Mouse (Mus musculus): ENCODE results near the gene Fam53b.
A peak's percentile ranks its signal among the peaks of the same experiment; 100 is the strongest.

Gene Fam53b

DNA sequence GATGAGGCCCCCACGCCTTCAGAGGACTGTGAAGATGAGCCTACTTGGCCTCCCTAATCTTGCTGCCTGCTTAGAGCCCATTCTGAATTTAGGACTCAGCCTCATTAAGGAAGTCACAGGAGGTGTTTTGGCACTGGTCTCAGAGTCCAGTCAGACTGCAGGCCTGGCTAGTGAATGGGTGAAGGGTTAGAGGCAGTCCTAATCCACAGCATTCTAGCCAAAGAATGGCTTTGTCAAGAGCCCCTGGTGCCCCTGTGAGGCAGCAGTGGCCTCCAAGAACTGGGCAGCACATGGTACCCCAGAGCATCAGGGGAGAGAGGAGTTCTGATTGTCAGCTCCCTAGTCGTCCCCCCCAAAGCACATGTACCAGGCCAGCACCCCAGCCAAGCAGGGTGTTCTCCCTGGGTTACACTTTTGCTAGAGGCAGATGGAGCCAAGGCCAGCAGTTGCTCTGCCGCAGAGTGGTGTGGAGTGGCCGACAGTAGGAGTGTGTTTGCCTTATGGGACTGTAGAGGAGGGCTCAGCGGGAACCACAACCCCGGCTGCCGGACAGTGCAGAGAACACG, 109.3 kb downstream of the Fam53b start:
- DNase-seq (ENCODE audit: low read depth), result no peak

DNA sequence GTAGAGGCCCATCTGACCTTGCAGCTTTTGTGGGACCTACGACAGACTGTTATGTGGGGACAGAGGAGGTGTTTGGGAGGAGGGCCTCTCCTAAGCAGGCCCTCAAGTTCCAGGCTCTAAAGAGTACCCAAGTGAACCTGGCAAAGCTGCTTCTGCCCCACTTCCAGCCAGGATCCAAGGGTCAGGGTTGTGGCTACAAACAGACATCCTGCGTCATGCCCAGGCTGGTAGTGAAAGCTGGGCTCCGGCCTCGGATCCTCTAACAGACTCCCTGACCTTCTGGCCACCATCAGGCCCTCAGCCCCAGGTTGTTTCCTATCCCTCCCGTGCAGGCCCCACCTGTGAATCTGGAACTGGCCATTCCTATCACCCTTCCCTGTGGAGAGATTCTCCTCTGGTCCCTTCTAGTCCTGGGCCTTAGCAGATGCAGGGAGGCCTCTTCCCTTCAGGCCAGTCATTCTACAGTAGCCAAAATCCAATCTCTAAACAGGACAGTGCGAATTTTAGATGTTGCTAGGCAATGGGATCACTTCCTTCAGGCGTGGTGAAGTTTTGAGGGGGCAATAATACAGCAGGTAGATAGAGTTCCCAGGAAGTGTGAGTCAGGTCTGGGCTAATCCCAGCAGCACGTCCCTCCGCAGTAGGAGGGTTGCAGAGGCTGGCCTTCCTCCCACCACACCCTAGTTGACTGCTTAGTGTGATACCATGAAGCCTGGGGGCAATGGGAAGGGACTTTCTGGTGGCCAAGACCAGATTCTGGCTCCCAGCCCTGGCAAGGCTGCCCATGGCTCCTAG, 110.0 kb downstream of the Fam53b start:
- no peak for DNase-seq (ENCODE audit: low read depth)

DNA sequence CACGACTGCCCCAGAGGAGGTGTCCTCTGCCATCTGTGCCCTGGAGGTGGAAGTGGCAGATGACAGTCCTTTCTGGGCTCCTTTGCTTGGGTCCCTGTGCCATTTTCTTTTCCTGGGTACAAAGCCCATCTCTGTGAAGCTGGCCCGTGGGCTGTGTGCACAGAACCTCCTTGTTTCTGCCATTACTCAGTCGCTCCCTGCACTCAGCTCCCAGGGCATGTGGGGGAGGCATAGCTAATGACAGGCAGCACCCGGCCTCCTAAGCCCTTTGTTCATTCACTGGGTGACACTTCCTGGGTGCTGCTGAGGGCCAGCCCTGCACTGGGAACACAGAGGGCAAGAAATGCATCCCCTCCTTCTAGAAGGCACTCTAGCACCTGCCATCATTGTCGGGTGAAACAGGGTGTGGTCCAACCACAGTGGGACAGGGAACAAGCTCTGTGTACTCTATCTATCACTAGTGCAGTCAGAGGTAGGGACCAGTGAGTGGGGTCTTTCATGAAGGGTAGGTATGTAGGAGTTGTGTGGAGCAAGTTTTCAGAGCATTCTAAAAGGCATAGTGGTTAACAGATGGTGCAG, 111.1 kb downstream of the Fam53b start:
- DNase-seq (ENCODE audit: low read depth), result no peak

DNA sequence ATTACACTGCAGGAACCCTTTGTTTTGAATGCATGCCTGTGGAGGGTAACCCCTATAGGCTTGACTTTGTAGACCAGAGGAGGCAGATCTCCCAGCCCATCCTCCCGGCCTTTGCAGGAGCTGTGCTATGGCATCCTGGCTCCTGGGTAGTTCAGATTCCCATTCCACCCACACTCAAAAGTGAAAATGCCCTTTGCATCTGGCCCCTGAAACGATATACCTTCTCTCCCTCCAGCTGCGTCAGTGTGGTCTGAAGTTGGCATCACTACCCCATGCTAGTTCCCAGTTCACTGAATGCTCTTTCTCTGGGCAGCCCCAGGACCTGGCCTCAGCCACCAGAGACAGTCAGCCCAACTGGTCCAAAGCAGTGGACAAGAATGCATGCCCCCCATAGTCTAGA, 111.7 kb downstream of the Fam53b start:
- DNase-seq (ENCODE audit: low read depth), result no peak

DNA sequence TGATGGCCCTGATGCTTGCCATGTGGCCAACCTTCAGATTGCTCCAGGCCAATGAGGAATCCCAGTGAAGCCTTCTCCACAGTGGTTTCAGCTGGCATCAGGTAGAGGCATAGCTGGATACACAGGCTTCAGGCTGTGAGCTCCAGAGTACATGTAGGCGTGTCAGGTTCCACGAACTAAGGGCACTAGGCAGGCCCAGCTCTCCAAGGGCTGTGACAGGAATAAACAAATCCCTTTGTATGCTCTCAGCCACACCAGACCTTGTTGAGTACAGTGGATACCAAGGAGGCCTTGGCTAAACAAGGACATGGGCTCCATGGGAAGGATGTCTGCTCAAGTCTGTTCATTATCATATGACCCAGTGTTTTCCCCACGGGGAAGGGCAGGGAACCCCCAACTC, 112.3 kb downstream of the Fam53b start:
- no peak for DNase-seq (ENCODE audit: low read depth)

DNA sequence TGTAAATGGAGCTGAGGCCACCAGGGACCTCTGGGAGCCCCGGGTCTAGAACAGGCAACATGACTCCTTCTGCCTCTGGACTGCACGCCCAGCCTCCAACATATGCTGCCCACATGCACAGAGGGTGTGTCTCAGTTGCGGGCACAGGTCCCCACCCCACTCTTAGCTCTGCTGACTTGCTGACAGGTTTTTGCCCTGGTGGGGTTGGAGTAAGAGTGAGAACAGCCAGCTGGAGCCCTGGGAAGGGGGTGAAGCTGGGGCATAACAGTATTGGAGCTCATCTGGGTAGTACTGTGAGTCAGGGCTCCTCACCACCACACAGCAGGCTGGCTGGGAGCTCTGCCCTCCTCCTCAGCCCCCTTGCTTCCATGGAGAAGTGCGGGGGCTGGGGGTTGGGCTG, 113.6 kb downstream of the Fam53b start:
- no peak for DNase-seq (ENCODE audit: low read depth)

DNA sequence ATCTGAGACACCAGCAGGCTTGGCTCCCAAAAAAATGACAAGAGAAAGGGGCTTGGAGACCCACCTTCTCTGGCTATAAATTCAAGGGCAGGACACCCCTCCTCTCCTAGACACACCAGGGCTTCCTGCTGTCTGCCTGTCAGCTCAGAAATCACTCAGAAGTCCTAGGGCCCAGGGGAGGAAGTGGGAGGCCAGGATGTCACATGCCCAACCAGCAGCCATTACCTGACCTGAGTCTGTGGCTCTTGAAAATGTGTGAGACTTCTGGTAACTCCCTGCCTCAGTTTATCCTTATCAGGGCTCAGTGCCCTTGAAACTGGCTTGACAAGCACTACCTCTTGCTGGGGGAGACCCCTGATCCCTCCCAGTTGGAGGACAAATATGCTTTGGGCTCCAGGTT, 114.0 kb downstream of the Fam53b start:
- DNase-seq (ENCODE audit: low read depth), result no peak

DNA sequence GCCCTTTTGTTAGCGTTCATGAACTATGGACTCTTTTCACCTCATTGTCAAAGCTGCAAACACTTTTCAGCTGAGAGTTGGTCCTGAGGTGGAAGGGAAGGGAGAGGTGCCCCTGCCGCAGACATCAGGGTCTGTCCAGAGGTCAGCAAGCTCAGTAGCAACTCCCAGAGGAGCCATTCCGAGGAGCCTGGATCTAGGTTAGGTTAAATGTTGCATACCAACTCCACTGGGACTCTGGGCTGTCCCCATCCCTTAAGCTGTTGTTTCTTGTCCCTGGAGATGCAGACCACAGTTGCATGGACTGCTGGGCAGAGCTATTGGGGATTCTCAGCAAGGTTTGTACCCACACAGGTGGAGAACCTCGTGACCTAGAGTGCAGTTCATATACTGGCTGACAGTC, 114.5 kb downstream of the Fam53b start:
- DNase-seq (ENCODE audit: low read depth), result no peak

DNA sequence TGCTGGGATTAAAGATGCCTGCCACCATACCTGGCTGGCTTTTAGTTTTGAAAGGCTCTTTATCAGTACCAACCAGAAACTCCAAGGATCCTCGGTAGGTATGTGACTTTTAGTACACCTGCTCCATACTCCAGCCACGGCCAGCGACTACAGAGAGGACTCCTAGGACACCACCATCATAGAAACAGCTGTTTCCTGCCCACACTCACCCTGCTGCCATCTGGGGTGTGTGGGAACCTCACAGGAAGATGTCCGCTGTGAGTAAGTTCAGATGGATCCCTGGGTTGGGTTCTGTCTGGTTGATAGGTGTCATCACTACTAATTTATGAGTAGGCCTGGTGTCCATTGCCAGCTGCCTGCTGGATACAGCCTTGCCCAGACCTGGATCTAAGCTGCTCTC, 114.9 kb downstream of the Fam53b start:
- DNase-seq (ENCODE audit: low read depth), result peak; percentile 17

DNA sequence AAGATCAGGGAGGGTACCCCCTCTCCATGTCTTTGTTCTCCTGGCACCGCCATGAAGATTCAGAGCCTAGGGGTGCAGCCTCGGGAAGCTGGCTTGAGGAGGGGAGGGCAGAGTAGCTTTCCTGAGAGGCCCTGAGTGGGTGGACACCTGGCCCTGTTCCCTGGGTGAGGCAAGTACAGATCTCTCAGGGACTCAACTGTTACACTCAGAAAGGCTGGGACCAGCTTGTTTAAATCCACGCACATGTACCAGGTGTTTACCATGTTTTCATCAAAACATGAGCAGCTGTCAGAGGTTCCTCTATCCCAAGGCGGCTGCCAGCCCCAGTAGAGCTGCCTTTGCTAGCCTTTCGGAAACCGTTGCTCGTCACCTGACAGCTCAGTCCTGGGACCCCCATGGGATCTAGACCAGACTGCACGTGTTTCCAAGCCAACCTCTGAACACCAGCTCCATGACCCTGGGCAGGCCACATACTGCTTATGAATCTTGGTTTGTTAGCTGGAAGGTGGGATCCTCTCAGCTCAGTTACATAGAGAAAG, 116.4 kb downstream of the Fam53b start:
- no peak for DNase-seq (ENCODE audit: low read depth)

DNA sequence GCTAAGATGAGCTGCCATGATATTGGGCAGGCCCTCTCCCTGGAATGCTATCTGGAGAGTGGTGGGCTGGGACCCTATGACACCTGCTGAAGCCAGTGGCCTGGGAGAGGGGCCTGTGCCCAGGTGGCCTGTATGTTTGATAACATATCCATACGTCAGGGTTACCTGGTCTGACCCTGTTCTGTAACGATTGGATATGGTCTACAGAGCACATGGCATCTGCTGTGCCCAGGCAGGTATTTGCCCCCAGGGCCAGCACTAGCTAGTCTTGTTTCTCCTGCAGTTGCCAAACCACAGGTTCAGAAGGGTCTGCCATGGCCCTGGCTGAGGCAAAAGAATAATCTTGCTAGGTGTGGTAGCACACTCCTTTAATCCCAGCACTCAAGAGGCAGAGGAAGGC, 120.1 kb downstream of the Fam53b start:
- DNase-seq (ENCODE audit: low read depth), result no peak

DNA sequence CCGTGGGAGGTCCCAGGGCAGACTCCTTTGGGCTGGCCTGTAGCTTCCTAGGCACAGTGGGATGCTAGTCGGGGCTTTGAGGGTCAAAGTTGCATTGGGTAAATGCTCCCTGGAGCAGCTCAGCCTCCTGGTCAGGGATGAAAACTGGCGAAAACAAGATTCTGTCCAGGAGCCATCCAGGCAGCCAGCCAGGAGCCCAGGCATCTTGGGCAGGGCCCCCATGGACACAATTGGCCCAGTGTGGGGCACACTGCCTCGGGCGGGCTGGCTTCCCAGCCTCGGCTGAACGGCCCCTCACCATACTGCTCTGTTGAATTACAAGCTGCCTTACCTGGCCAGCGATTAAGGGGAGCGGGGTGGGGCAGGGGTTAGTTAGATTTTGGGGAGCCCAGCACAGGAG, 121.0 kb downstream of the Fam53b start:
- DNase-seq (ENCODE audit: low read depth), result no peak

DNA sequence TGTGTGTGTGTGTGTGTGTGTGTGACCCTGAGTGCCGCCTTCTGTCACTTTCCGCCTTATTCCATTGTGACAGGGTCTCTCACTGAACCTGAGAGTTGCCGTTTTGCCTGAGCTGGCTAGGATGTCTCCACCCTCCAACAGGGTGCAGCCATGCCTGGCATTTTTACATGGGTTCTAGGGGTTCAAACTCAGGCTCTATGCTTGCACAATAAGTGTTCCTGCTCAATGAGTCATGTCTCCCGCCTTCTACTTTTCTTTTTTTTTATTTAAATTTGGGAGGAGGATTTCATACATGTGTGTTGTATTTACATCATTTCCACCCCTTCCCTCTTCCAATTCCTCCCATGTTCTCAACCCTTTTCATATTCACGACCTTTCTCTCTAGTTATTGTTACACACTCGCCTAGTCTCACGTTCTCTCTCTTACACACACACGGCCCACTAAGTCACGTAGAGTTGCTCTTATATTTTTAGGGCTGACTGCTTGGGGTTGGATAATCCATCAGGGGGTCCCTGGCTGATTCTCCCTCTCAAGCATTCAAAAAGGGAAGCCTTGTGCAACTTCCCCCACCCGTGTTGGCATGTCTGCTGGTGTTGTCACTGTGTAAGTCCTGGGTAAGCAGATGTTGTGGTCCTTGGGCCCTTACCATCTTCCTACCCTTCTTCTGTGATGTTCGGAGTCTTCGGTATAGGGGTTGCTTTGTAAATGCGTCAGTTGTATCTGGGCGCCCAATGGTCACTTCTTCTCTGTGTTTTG, 122.8 kb downstream of the Fam53b start:
- DNase-seq (ENCODE audit: low read depth), result peak; percentile 62

DNA sequence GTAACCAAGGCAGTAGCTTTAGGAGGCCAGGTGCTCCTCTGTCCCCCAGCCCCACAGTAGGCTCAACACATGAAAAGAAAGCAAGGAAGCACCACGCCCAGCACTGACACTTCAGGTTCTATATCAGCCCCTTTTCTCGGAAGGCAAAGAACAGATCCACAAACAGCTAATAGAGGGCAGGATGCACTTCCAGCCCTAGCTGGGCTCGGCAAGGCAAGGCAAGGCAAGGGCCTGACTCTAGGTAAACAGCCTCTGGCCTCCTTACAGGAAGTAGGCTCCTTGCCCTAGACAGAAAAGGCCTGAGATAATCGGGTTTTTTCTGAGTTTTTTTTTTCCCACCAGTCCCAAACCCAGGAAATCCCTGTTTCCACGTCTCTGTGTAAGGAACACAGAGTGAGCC, 124.0 kb downstream of the Fam53b start:
- DNase-seq (ENCODE audit: low read depth), result no peak

DNA sequence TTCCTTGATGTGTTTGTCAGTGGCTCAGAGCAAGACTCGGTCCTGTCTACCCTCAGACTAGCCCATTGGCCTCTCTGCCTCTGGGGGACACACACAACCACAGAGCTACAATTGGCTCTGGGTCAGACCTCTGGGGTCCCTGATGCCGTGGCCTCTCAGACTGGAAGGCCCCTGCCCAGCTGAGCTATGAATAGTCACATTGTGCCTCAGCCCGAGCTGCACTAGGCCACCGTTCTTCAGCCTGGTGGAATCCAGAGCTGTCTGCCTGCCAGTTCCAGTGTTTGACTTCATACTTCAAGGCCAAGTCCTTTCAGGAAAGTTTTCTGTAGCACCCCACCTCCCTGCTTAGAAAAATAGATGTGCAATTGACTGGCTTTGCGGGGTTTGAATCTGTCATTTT, 125.0 kb downstream of the Fam53b start:
- no peak for DNase-seq (ENCODE audit: low read depth)

DNA sequence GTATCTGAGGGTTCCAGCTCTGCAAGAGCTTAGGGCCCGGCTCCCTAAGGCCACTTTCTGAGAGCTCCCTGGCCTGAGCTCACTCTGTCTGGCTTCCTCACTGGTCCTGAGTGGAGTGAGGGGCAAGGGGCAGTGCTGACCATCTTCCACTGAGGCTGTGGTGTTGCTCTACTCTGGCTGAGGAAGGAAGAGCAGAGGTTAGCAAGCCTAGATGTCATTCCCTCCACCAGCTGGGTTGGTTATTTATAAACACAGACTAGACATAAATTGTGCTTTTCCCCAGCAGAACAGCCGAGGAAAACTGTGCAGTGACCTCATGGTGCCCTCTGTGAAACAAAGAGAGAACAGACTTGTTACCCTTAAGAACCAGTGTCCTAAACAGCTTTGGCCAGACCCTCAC, 125.8 kb downstream of the Fam53b start:
- no peak for DNase-seq (ENCODE audit: low read depth)

DNA sequence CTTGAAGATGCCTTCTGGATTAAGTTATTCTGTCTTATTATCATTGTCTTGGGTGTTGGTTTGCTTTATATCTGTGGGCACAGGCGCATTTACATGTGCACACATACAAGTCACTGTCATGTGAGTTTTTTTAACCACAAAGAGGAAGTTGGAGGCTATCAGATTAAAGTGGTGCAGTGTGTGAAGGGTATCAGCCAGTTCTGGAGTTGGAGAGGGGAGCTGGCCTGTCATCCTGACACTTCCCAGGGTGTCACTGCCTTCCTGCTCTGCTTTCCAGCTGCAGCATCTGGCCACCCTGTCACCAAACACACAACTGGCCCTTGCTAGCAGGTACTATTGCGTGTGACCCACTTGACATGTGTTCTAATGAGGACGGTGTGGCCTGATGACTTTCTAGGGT, 127.2 kb downstream of the Fam53b start:
- DNase-seq (ENCODE audit: low read depth), result peak; percentile 93

DNA sequence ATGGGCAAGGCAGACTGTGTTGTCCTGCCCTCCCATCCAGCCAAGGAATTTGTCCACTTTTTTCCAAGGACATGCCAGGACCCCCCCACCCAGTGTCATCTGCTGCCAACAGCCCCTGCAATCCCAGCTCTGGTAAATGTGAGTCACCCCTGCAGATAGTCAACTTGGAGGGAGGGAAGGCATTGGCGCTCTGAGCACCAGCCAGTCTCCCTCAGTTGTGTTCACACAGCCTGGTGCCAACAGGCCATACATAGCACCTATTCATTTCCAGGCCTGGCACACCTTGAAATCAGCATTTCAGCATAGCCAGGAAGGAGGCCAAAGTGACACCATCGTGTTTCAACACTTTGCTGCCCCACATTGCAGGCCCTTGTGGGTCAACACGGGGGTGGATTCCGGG, 129.8 kb downstream of the Fam53b start:
- DNase-seq (ENCODE audit: low read depth), result no peak

DNA sequence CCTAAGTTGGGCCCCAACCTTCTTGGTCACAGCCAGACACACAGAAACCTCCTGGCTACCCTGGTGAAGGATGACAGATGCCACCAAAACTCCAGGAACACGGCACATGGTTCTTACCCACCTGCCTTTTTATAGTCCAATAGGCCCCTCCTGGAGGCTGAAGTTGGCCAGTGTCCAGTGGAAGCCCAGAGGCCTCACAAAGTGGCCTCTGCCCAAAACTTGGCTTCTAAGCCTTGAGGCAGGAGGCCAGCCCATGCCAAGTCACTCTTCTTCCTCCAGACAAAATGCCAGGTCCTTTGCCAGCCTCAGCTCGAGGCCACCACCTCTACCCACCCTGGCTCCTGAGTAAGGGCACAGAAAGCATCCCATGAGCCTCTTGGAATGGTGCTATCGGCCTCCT, 130.8 kb downstream of the Fam53b start:
- DNase-seq (ENCODE audit: low read depth), result no peak

DNA sequence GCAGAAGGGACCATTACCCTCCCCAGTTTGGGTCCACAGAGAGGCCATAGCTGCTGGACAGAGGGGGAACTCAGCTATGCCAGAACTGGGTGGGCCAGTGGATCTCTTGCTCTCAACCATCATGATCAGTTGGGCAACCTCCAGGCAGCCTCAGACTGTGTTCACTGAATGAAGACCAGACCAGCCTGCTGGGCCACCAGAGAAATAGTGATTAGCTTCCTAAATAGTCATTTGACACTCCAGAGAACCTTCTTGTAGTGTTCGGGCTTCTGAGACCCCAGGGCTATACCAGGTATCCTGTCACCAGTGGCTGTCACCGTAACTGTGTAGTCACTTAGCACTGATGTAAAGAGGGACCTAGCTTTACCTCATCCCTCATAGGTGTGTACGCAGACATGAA, 131.3 kb downstream of the Fam53b start:
- DNase-seq (ENCODE audit: low read depth), result no peak

DNA sequence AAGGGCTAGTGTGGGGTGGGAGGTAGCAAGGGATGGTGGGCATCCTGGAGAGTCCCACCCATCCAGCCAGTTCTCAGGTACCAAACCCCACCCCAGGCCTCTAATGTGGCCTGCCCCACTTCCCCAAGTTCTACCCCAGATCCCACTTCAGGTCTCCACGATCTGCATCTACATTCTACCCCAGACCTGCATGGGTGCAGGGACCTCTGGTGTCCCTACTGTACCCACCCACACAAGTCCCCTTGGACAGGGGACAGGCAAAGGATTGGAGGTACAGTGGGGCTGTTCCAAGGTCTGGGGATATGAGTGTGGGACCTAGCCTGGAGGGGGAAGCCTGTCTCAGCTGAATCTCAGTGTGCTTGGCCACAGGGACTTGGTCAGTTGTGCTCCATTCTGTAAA, 131.9 kb downstream of the Fam53b start:
- no peak for DNase-seq (ENCODE audit: low read depth)

DNA sequence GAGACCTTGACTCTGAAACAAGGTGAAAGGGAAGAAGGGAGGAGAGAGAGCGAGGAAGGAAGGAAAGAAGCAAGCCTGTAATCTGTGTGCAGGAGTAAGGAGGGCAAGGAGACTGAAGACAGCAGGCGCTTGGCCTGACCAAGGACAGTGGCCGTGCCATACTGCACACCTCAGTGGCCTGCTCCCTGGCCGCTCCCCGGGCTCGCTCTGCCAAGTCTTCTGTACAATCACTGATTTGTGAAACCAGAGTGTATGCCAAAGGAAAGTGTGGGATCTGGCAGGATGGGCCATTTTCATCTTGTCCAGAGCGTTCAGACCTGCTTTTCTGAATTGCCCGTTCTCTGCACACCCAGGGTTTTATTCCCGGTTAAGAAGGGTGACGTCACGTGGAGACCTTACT, 132.4 kb downstream of the Fam53b start:
- DNase-seq (ENCODE audit: low read depth), result no peak

DNA sequence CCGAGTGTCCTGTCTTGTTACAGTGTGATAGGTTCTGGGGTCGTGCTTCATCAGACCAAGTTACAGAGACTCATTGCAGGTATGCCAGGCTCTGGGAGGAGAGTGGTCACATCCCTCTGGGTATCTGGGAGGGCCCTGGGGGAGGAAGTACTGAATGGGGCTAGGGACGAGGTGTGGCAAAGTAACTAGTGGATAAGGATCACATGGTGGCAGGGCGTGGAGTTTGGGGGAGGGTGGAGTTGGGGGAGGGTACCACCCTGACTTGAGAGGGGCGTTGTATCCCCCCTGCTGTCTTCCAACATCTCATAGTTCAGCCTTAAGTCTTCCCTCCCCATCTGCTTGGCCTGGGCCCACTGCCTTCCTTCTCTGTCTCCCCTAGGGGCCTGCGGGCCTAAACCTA, 134.1 kb downstream of the Fam53b start:
- no peak for DNase-seq (ENCODE audit: low read depth)

Data from 416B (cell line).